Mouse (Mus musculus): ENCODE data around the gene Has1. TPM values are rescaled to one million over a fixed set of nuclear protein-coding genes. Genes with fewer than 3 reads are reported as not detected.

Has1 gene
- polyA plus RNA-seq, 1 experiment from 2014 or later, result 1.7 TPM

DNA sequence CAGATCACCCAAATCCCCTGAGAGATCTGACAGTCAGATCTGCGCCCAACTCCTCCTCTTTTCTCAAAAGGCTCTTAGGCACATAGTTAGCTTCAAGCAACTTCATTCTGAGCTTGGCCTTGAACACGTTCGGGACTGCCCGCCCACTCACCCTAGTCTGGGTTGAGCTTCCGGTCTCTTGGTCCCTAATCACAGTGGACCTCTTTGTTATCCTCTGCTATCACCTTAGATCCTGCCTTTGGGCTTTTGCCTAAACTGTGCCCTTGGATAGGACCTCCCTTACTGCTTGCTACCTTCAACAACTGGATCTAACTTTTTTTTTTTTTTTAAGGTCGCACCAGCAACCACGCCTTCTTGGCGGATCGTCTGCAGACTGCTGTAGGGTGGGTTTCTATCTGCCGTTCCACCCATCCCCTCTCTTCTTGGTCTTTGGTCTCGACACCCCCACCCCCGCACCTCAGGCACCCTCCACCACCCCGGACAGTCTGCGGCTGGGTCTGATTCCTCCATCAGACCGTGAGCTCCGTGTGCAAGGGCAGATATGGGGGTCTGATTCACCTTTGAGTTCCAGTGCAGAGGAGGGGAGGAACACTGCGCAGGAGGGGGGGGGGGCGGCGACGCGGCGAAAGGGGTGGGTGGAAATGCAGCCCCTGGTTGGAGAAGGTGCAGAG lies 28.9 kb downstream of the Has1 start:
- Histone ChIP-seq H3K9me3 (ENCODE audit: control insufficient read depth, low read length) (no peaks in the 10 kb centered on the region), H3K9ac (replicated peaks; ENCODE audit: low read depth, low read length) (peak overlapping the region; percentile 99), H3K27ac (ENCODE audit: low read depth, low read length) (peak overlapping the region; percentile 98), H3K27me3 (ENCODE audit: control insufficient read depth, insufficient read depth, low read length) (no peaks in the 10 kb centered on the region), H3K4me1 (ENCODE audit: control insufficient read depth, insufficient read depth, low read length) (peaks cover 19% of the 10 kb centered on the region), H3K4me3 (ENCODE audit: low read depth, low read length) (peak overlapping the region; percentile 81), H3K36me3 (ENCODE audit: control insufficient read depth, insufficient read depth, low read length) (no peaks in the 10 kb centered on the region), H3K4me2 (ENCODE audit: low read depth, low read length) (peak overlapping the region; percentile 52)
- under 1% methylated on average over 21 of the region's 22 CpGs for WGBS
- ATAC-seq (ENCODE audit: low read depth), result peak; percentile 59

DNA sequence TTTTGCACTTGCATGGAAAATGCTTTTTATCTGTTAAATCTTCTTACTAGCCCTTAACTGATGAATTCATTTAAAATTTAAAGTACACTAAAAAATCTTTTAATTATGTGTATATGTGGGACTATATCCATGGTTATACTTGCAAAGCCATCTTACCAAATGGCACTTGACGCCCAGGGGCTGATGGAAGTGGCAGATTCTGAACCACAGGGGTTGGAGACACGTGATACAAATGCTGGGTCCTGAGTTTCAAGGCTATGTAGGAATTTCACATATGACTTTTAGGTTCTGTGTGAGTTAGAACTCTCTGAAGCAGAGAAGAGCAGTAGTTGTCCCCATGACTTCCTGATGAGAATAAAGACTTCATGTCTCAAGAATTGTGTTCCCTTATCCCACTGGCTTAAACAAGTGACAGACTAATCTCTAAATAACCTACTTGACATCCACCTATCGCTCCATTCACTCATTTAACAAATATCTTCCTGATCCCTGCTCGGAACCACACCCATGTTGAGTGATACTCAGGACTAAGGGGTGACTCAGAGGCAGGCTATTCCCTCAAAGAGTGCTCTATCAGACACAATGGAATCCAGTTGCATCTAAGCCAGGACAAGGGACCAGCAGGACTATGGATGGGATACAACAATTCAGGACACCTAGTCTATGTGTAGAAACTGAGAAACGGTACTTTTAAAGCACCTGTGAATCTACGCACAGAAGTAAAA lies 31.2 kb downstream of the Has1 start:
- H3K27ac ChIP-seq (ENCODE audit: low read depth, low read length), result no peak overlapping the region
- H3K4me3 ChIP-seq (ENCODE audit: low read depth, low read length), result no peak overlapping the region
- H3K36me3 ChIP-seq (ENCODE audit: control insufficient read depth, insufficient read depth, low read length), result no peaks in the 10 kb centered on the region
- 0 out of 2 replicates have a peak, but pooled peaks cover 3% of the 10 kb centered on the region for H3K4me1 ChIP-seq (ENCODE audit: control insufficient read depth, insufficient read depth, low read length)
- no peaks in the 10 kb centered on the region for H3K27me3 ChIP-seq (ENCODE audit: control insufficient read depth, insufficient read depth, low read length)
- no peaks in the 10 kb centered on the region for H3K9me3 ChIP-seq (ENCODE audit: control insufficient read depth, low read length)
- no peak overlapping the region for H3K9ac ChIP-seq (replicated peaks; ENCODE audit: low read depth, low read length)
- no peak for ATAC-seq (ENCODE audit: low read depth)
- 82% methylated on average over 6 of the region's 6 CpGs for WGBS
- no peak overlapping the region for H3K4me2 ChIP-seq (ENCODE audit: low read depth, low read length)

DNA sequence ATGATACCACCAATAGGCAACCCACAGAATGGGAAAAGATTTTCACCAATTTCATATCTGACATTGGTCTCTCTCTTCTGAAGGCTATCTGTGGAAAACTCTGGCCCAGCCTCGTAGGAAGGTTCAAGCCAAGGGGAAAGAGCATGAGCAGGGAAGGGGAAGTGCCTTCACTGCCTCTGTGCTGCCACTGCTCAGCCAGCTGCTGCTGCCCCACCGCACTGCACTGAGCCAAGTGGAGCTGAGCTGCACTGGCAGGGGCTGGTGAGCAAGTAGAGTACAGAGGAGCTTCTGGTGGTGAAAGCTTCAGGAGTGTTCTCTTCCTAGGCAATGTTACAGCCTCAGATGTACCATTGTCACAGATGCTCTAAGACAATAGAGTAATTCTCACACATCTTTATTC lies 59.5 kb downstream of the Has1 start:
- WGBS, result 52% methylated on average over 2 of the region's 2 CpGs
- no peak overlapping the region for H3K4me3 ChIP-seq (ENCODE audit: low read depth, low read length)
- H3K36me3 ChIP-seq (ENCODE audit: control insufficient read depth, insufficient read depth, low read length), result no peaks in the 10 kb centered on the region
- H3K27me3 ChIP-seq (ENCODE audit: control insufficient read depth, insufficient read depth, low read length), result no peaks in the 10 kb centered on the region
- no peaks in the 10 kb centered on the region for H3K4me1 ChIP-seq (ENCODE audit: control insufficient read depth, insufficient read depth, low read length)
- H3K9ac ChIP-seq (replicated peaks; ENCODE audit: low read depth, low read length), result no peak overlapping the region
- H3K9me3 ChIP-seq (ENCODE audit: control insufficient read depth, low read length), result no peaks in the 10 kb centered on the region
- H3K27ac ChIP-seq (ENCODE audit: low read depth, low read length), result no peak overlapping the region
- no peak for ATAC-seq (ENCODE audit: low read depth)
- H3K4me2 ChIP-seq (ENCODE audit: low read depth, low read length), result no peak overlapping the region

MicroRNAs within 50 kb of the gene (microRNA counts, 519-probe panel; counts per million panel counts)
- microRNA mmu-let-7e (6,211 counts per million, percentile 90 among the panel's probes with 10 or more counts), microRNA mmu-miR-125a-3p (3,205 counts per million, percentile 23 among the panel's probes with 10 or more counts), microRNA mmu-miR-125a-5p (6,987 counts per million, percentile 97 among the panel's probes with 10 or more counts), microRNA mmu-miR-99b (5,912 counts per million, percentile 86 among the panel's probes with 10 or more counts)

Small RNA genes lying within 50 kb of the gene (microRNA-seq; reads per million reads assigned to microRNA genes)
- not detected for gene Gm25927
- 4,388 reads per million, percentile 91 among the genes with 10 or more reads in this experiment for gene Mir125a
- 17,849 reads per million, percentile 98 among the genes with 10 or more reads in this experiment for gene Mir99b
- gene Mirlet7e, result not detected

Other genes with a start within 250 kb of the Has1 start
- 11.9 and 17.7 TPM in 2 replicates for gene Lnpep, start 230.2 kb downstream of the Has1 start, polyA plus RNA-seq (2014; fragmentation: Nextera tagmentation; extraction: Ambion mirVana)
- gene Vmn2r90, start 151.5 kb downstream of the Has1 start, polyA plus RNA-seq (2014; fragmentation: Nextera tagmentation; extraction: Ambion mirVana), result not detected in 2 replicates
- 21.4 and 29.1 TPM in 2 replicates for gene Spaca6, start 28.0 kb downstream of the Has1 start, polyA plus RNA-seq (2014; fragmentation: Nextera tagmentation; extraction: Ambion mirVana)
- 0.15 and 0.21 TPM in 2 replicates for gene Fpr1, start 28.7 kb upstream of the Has1 start, polyA plus RNA-seq (2014; fragmentation: Nextera tagmentation; extraction: Ambion mirVana)
- not detected in 2 replicates for gene Fpr2, start 32.6 kb upstream of the Has1 start, polyA plus RNA-seq (2014; fragmentation: Nextera tagmentation; extraction: Ambion mirVana)
- not detected in 2 replicates for gene Fpr3, start 32.6 kb upstream of the Has1 start, polyA plus RNA-seq (2014; fragmentation: Nextera tagmentation; extraction: Ambion mirVana)
- gene Fpr-rs4, start 166.5 kb upstream of the Has1 start, polyA plus RNA-seq (2014; fragmentation: Nextera tagmentation; extraction: Ambion mirVana), result not detected in 2 replicates
- gene Vmn2r124, start 194.2 kb upstream of the Has1 start, polyA plus RNA-seq (2014; fragmentation: Nextera tagmentation; extraction: Ambion mirVana), result 0.04 TPM in 1 of 2 replicates, not detected in the other
- gene Vmn2r91, start 229.8 kb upstream of the Has1 start, polyA plus RNA-seq (2014; fragmentation: Nextera tagmentation; extraction: Ambion mirVana), result not detected in 2 replicates

All from neural tube, embryonic 14.5 days (tissue).